Mouse (Mus musculus): Measurements from ENCODE around the gene Ube2o.

GRCm38 (mm10) chr11:116532810-116533338 is 48.4 kb downstream of the Ube2o start:
- TF ChIP-seq POLR2A (IDR thresholded peaks at IDR 0.05; ENCODE audit: extremely low read depth, insufficient read depth, low read length) (no peak), CTCF (IDR thresholded peaks at IDR 0.05; ENCODE audit: low read depth, low read length) (no peak)

All from liver, adult 2 months (tissue).